Mouse (Mus musculus) forebrain, postnatal 0 days (tissue): Measurements from ENCODE around the gene Blvrb. TPM values are rescaled to one million over a fixed set of nuclear protein-coding genes. Genes with fewer than 3 reads are reported as not detected.

ENCODE experiments used
- ATAC-seq: fragments of 200-750 bp; cut with Nextera tagmentation; 2 replicates; pipeline ENCODE4 v1.8.0; 2017; ENCODE audit warnings: mild to moderate bottlenecking, moderate library complexity
- DNase-seq: peaks from one replicate; pipeline ENCODE4 v3.0.0-alpha.2; 2015
- H3K27ac ChIP-seq: fragments of 300-500 bp; sonication (generic); 2 replicates; pipeline ENCODE4 v1.5.1; 2014; ENCODE audit warnings: low read depth, mild to moderate bottlenecking, antibody characterized with exemption, low read length, moderate library complexity, mixed read lengths
- H3K27me3 ChIP-seq: fragments of 300-500 bp; sonication (generic); 2 replicates; pipeline ENCODE4 v1.6.1; 2014; ENCODE audit warnings: mild to moderate bottlenecking, low read length, mixed read lengths; ENCODE audit not compliant: insufficient read depth
- H3K36me3 ChIP-seq: fragments of 300-500 bp; sonication (generic); 2 replicates; pipeline ENCODE4 v1.6.1; 2014; ENCODE audit warnings: mild to moderate bottlenecking, moderate library complexity; ENCODE audit not compliant: insufficient read depth
- H3K4me1 ChIP-seq: fragments of 300-500 bp; sonication (generic); 2 replicates; pipeline ENCODE4 v1.6.1; 2014; ENCODE audit warnings: antibody characterized with exemption; ENCODE audit not compliant: insufficient read depth
- H3K4me2 ChIP-seq: fragments of 300-500 bp; sonication (generic); 2 replicates; pipeline ENCODE4 v1.6.1; 2014; ENCODE audit warnings: low read depth, mild to moderate bottlenecking, moderate library complexity
- H3K4me3 ChIP-seq: fragments of 300-500 bp; sonication (generic); 2 replicates; pipeline ENCODE4 v1.5.1; 2014; ENCODE audit warnings: low read depth, low read length, mixed read lengths
- H3K9ac ChIP-seq: fragments of 300-500 bp; sonication (generic); 2 replicates; pipeline ENCODE4 v1.6.1; 2014; ENCODE audit warnings: mild to moderate bottlenecking
- H3K9me3 ChIP-seq: fragments of 300-500 bp; sonication (generic); 2 replicates; pipeline ENCODE4 v1.6.1; 2016; ENCODE audit warnings: low read length
- CTCF ChIP-seq: sonication (generic); IDR thresholded peaks from 2 replicates; pipeline ENCODE4 v1.5.1; 2016; ENCODE audit warnings: antibody characterized with exemption, control low read depth, low read depth
- WGBS: fragments of 180-500 bp; shearing (Covaris S2); extraction: QIAGEN DNeasy Blood & Tissue Kit; methylation state at CpG from one replicate; pipeline ENCODE4 v1.1.7; 2014; 5-methylcytosine and 5-hydroxymethylcytosine counted together
- polyA plus RNA-seq: library from polyadenylated mRNA; unstranded; fragments of >200 nt; fragmentation: Nextera tagmentation; extraction: Ambion mirVana; gene quantifications from 2 replicates; pipeline ENCODE4 v1.2.1, GENCODE M21; 2015
- total RNA-seq: library from RNA; depleted of rRNA; stranded (reverse); fragments of >200 nt; gene quantifications from 2 replicates; pipeline ENCODE4 v1.2.3, GENCODE M21; 2014

Gene Blvrb
- total and polyA plus RNA-seq, 2 experiments from 2014 or later: 11.6 to 16.3 TPM

- no peak for TF ChIP-seq CTCF
- WGBS: 10% methylated on average over 10 of the region's 11 CpGs
- peak overlapping the region; percentile 71 for H3K4me2 ChIP-seq
- H3K9me3 ChIP-seq: no peaks in the 10 kb centered on the region
- H3K4me3 ChIP-seq: peak overlapping the region; percentile 40
- H3K27ac ChIP-seq: peak overlapping the region; percentile 54
- peaks cover 6% of the 10 kb centered on the region; the same call in 1 of the 2 replicates for H3K36me3 ChIP-seq
- DNase-seq (no peak), ATAC-seq (no peak)
- H3K9ac ChIP-seq: peak overlapping the region; percentile 58
- H3K27me3 ChIP-seq: no peaks in the 10 kb centered on the region
- no peaks in the 10 kb centered on the region for H3K4me1 ChIP-seq
These were observed 33.3 kb downstream of the Blvrb start for GRCm38 (mm10) chr7:27480927-27481626.

- Histone ChIP-seq H3K4me1 (peaks cover 5% of the 10 kb centered on the region; the same call in 1 of the 2 replicates), H3K9me3 (no peaks in the 10 kb centered on the region), H3K27ac (peak overlapping the region; percentile 54), H3K36me3 (peaks cover 5% of the 10 kb centered on the region; the same call in 1 of the 2 replicates), H3K27me3 (no peaks in the 10 kb centered on the region), H3K4me2 (peak overlapping the region; percentile 71), H3K4me3 (peak overlapping the region; percentile 40), H3K9ac (peak overlapping the region; percentile 58)
- DNase-seq (peak; percentile 68), ATAC-seq (peak; percentile 72)
- TF ChIP-seq CTCF: no peak
- under 1% methylated on average over 12 of the region's 12 CpGs for WGBS
These were observed 33.8 kb downstream of the Blvrb start for GRCm38 (mm10) chr7:27481627-27481969.

GRCm38 (mm10) chr7:27483860-27484259 is 36.1 kb downstream of the Blvrb start:
- Histone ChIP-seq H3K4me1 (peaks cover 5% of the 10 kb centered on the region; the same call in 1 of the 2 replicates), H3K4me3 (no peak overlapping the region), H3K27me3 (no peaks in the 10 kb centered on the region), H3K36me3 (no peaks in the 10 kb centered on the region), H3K27ac (no peak overlapping the region), H3K4me2 (no peak overlapping the region), H3K9ac (no peak overlapping the region), H3K9me3 (no peaks in the 10 kb centered on the region)
- ATAC-seq: no peak
- TF ChIP-seq CTCF: no peak
- WGBS: 77% methylated on average over 4 of the region's 4 CpGs
- no peak for DNase-seq

GRCm38 (mm10) chr7:27486102-27486769 is 38.5 kb downstream of the Blvrb start:
- no peak for TF ChIP-seq CTCF
- peaks cover 5% of the 10 kb centered on the region; the same call in 1 of the 2 replicates for H3K4me1 ChIP-seq

DNA sequence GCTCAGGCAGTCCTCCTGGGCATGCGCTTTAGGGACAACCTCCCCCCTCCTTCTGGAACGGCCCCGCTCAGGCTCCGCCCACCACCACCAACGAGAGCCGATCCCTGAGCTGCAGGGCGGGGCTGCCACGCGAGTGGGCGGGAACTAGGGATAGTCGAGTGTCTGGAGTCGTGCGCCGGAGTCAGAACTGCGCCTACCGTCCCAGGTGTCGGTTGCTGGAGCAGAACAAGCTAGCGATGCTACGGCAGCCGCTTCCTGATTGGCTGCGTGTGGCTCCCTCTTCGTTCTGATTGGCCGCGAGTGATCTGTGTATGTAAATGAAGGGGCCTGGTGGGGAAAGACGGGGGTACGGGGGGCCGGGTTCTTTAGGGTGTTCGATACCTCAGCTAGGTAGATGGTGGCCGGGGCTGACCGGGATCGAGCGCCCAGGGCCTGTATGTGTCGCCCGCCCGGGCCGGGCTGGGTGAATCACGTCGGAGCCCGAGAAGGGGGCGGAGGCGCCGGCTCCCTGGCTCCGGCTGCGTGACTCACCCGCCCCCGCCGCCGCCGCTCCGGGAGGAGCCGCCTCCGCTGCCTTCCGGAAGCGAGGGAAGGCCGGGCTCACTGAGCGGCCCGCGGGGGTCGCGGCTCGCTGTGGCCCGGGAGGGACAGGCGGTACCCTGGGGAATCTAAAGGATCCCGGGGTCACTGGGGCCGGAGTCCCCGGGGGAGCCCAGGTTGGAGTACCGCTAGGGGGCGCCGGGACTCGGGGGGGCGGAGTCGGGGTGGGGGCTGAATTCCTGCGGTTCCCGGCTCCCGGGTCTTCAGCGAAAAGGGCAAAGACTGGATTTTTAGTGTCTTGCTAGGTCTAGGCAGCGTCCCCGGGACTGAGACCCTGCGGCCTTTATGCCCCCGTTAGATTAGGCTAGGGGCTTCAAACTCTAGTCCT is 39.3 kb downstream of the Blvrb start, which contains the start of gene Sertad1:
Gene Sertad1, plus strand, starts transcription at position 141 of the 928 bp plus-strand sequence.
- H3K36me3 ChIP-seq: no peaks in the 10 kb centered on the region
- DNase-seq (peak; percentile 100), ATAC-seq (peak; percentile 98)
- peak within 1 kb of the TSS; percentile 57 for H3K4me2 ChIP-seq
- H3K9me3 ChIP-seq: no peaks in the 10 kb centered on the region
- H3K9ac ChIP-seq: peak within 1 kb of the TSS; percentile 83
- H3K27ac ChIP-seq: peak within 1 kb of the TSS; percentile 90
- no peaks in the 10 kb centered on the region for H3K27me3 ChIP-seq
- TF ChIP-seq CTCF: peak; percentile 60
- 2% methylated on average over 66 of the region's 80 CpGs for WGBS
- H3K4me1 ChIP-seq: peaks cover 5% of the 10 kb centered on the region; the same call in 1 of the 2 replicates
- peak within 1 kb of the TSS; percentile 82 for H3K4me3 ChIP-seq

More at GRCm38 (mm10) chr7:27486102-27486769, 38.5 kb downstream of the Blvrb start:
- DNase-seq: no peak
- H3K4me3 ChIP-seq: peak overlapping the region; percentile 82
- no peaks in the 10 kb centered on the region for H3K9me3 ChIP-seq
- H3K36me3 ChIP-seq: no peaks in the 10 kb centered on the region
- peak overlapping the region; percentile 90; the same call in 1 of the 2 replicates for H3K27ac ChIP-seq
- peak overlapping the region; percentile 57 for H3K4me2 ChIP-seq
- 5% methylated on average over 13 of the region's 13 CpGs for WGBS
- peak; percentile 2 for ATAC-seq
- H3K27me3 ChIP-seq: no peaks in the 10 kb centered on the region
- peak overlapping the region; percentile 83 for H3K9ac ChIP-seq

GRCm38 (mm10) chr7:27487740-27488268 is 40.0 kb downstream of the Blvrb start:
- peak overlapping the region; percentile 82 for H3K4me3 ChIP-seq
- no peak for ATAC-seq
- peaks cover 5% of the 10 kb centered on the region; the same call in 1 of the 2 replicates for H3K4me1 ChIP-seq
- H3K9me3 ChIP-seq: no peaks in the 10 kb centered on the region
- peak overlapping the region; percentile 90 for H3K27ac ChIP-seq
- DNase-seq: no peak
- no peaks in the 10 kb centered on the region for H3K27me3 ChIP-seq
- H3K9ac ChIP-seq: peak overlapping the region; percentile 83
- 7% methylated on average over 13 of the region's 13 CpGs for WGBS
- H3K36me3 ChIP-seq: no peaks in the 10 kb centered on the region
- H3K4me2 ChIP-seq: peak overlapping the region; percentile 57
- no peak for TF ChIP-seq CTCF
